Mouse (Mus musculus) right cerebral cortex, postnatal 25 days (tissue): Measurements from ENCODE around the gene Spdye4a.
A peak's percentile ranks its signal among the peaks of the same experiment; 100 is the strongest.

Experiments
- DNase-seq: peaks from one replicate; pipeline ENCODE4 v3.0.0; 2022

The Spdye4a gene

GRCm38 (mm10) chr5:143226790-143227189, at the start of gene Spdye4a:
Spdye4a (minus strand) TSS chr5:143226890.
- DNase-seq, result no peak

GRCm38 (mm10) chr5:143275761-143276160, 49.1 kb upstream of the Spdye4a start:
- DNase-seq, result no peak

GRCm38 (mm10) chr5:143272540-143273330, 46.0 kb upstream of the Spdye4a start:
- no peak for DNase-seq

- no peak for DNase-seq
These were observed 45.4 kb upstream of the Spdye4a start for GRCm38 (mm10) chr5:143272108-143272507.

- no peak for DNase-seq
These were observed 45.0 kb upstream of the Spdye4a start for GRCm38 (mm10) chr5:143271642-143272041.

GRCm38 (mm10) chr5:143270151-143270519, 43.4 kb upstream of the Spdye4a start:
- DNase-seq, result no peak

- DNase-seq, result peak; percentile 80
These were observed 42.9 kb upstream of the Spdye4a start, which contains the start of gene Zfp316 for GRCm38 (mm10) chr5:143269363-143270150. Zfp316 (minus strand) TSS chr5:143270022.

GRCm38 (mm10) chr5:143268985-143269362, 42.3 kb upstream of the Spdye4a start:
- no peak for DNase-seq

GRCm38 (mm10) chr5:143266794-143267193, 40.1 kb upstream of the Spdye4a start:
- DNase-seq, result no peak

GRCm38 (mm10) chr5:143265409-143265808, 38.7 kb upstream of the Spdye4a start:
- no peak for DNase-seq

GRCm38 (mm10) chr5:143264689-143265088, 38.0 kb upstream of the Spdye4a start:
- no peak for DNase-seq

GRCm38 (mm10) chr5:143261636-143262035, 34.9 kb upstream of the Spdye4a start:
- peak; percentile 38 for DNase-seq

GRCm38 (mm10) chr5:143255802-143256201, 29.1 kb upstream of the Spdye4a start:
- no peak for DNase-seq

GRCm38 (mm10) chr5:143255131-143255519, 28.4 kb upstream of the Spdye4a start:
- DNase-seq, result no peak

- peak; percentile 36 for DNase-seq
These were observed 27.9 kb upstream of the Spdye4a start for GRCm38 (mm10) chr5:143254487-143255130.

GRCm38 (mm10) chr5:143253881-143254486, 27.3 kb upstream of the Spdye4a start:
- DNase-seq, result peak; percentile 68

- peak; percentile 55 for DNase-seq
These were observed 26.6 kb upstream of the Spdye4a start for GRCm38 (mm10) chr5:143253186-143253880.

GRCm38 (mm10) chr5:143252791-143253185, 26.1 kb upstream of the Spdye4a start:
- no peak for DNase-seq

GRCm38 (mm10) chr5:143252039-143252438, 25.3 kb upstream of the Spdye4a start:
- DNase-seq, result no peak

- no peak for DNase-seq
These were observed 18.2 kb upstream of the Spdye4a start for GRCm38 (mm10) chr5:143244926-143245325.

- DNase-seq, result no peak
These were observed 9.3 kb upstream of the Spdye4a start for GRCm38 (mm10) chr5:143236036-143236435.

- DNase-seq, result peak; percentile 97
These were observed 8.5 kb upstream of the Spdye4a start, which contains the start of gene Zfp12 for GRCm38 (mm10) chr5:143235028-143235693. Zfp12 (plus strand) TSS chr5:143235163.
